Mouse (Mus musculus) kidney, postnatal 0 days (tissue): ENCODE data around the gene Trappc6b. TPM values are rescaled to one million over a fixed set of nuclear protein-coding genes. Genes with fewer than 3 reads are reported as not detected.
A peak's percentile ranks its signal among the peaks of the same experiment; 100 is the strongest.
"Not testable (repeated sequence)": the region's sequence is repeated elsewhere in the genome, so short reads cannot be mapped to it uniquely, and the experiment has no call there.

Experiments used
- ATAC-seq: fragments of 200-750 bp; cut with Nextera tagmentation; replicated peaks from 2 replicates; pipeline ENCODE4 v1.8.0; 2017; ENCODE audit warnings: low read depth, moderate number of reproducible peaks, moderate TSS enrichment, moderate library complexity; ENCODE audit not compliant: low FRiP score
- DNase-seq: peaks from one replicate; pipeline ENCODE4 v3.0.0-alpha.2; 2016; ENCODE audit warnings: low spot score
- H3K27ac ChIP-seq: fragments of 300-500 bp; sonication (generic); 2 replicates; pipeline ENCODE4 v1.5.1; 2014; ENCODE audit warnings: mild to moderate bottlenecking
- H3K27me3 ChIP-seq: fragments of 300-500 bp; sonication (generic); 2 replicates; pipeline ENCODE4 v1.6.1; 2014; ENCODE audit warnings: low read length, mixed read lengths; ENCODE audit not compliant: insufficient read depth
- H3K36me3 ChIP-seq: fragments of 300-500 bp; sonication (generic); 2 replicates; pipeline ENCODE4 v1.6.1; 2014; ENCODE audit warnings: low read length, mixed read lengths; ENCODE audit not compliant: insufficient read depth
- H3K4me1 ChIP-seq: fragments of 300-500 bp; sonication (generic); replicated peaks from 2 replicates; pipeline ENCODE4 v1.6.1; 2014; ENCODE audit warnings: antibody characterized with exemption, low read length, mixed read lengths; ENCODE audit not compliant: insufficient read depth
- H3K4me2 ChIP-seq: fragments of 300-500 bp; sonication (generic); 2 replicates; pipeline ENCODE4 v1.6.1; 2014; ENCODE audit warnings: mild to moderate bottlenecking, low read length, moderate library complexity, mixed read lengths
- H3K4me3 ChIP-seq: fragments of 300-500 bp; sonication (generic); replicated peaks from 2 replicates; pipeline ENCODE4 v1.5.1; 2014; ENCODE audit warnings: low read depth, low read length
- H3K9ac ChIP-seq: fragments of 300-500 bp; sonication (generic); 2 replicates; pipeline ENCODE4 v1.6.1; 2014; ENCODE audit warnings: low read depth, low read length
- H3K9me3 ChIP-seq: fragments of 300-500 bp; sonication (generic); replicated peaks from 2 replicates; pipeline ENCODE4 v1.6.1; 2016; ENCODE audit warnings: low read length, inconsistent platforms, mixed read lengths
- CTCF ChIP-seq: IDR thresholded peaks from 2 replicates; pipeline ENCODE4 v1.5.1; 2016; ENCODE audit warnings: antibody characterized with exemption, low read depth, mild to moderate bottlenecking, moderate library complexity
- WGBS: fragments of 180-500 bp; shearing (Covaris S2); extraction: QIAGEN DNeasy Blood & Tissue Kit; methylation state at CpG from one replicate; pipeline ENCODE4 v1.1.7; 2014; 5-methylcytosine and 5-hydroxymethylcytosine counted together
- polyA plus RNA-seq: library from polyadenylated mRNA; unstranded; fragments of >200 nt; fragmentation: Nextera tagmentation; extraction: Ambion mirVana; gene quantifications from 2 replicates; pipeline ENCODE4 v1.2.1, GENCODE M21; 2015

The Trappc6b gene
- polyA plus RNA-seq, 1 experiment from 2014 or later, result 117 TPM

DNA sequence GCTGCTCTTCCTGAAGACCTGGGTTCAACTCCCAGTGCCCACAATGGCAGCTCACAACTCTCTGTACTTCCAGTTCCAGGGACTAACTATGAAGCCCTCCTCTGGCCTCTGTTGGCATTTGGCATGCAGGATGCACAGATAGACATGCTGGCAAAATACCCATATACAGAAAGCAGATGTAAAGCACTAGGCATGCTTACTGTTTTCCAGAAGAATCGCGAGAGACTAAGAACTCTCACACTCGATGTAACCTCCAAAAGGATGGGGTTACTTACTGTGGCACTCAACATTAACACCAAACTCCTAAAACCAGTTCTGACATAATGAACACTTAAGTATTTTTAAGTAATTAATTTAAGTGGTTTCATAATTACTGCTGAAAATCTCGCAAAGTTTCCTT, 950 bp downstream of the Trappc6b start:
- H3K27me3 ChIP-seq, result no peaks in the 10 kb centered on the region
- WGBS, result 44% methylated on average over 4 of the region's 4 CpGs
- H3K9me3 ChIP-seq, result no peaks in the 10 kb centered on the region
- peak overlapping the region; percentile 72 for H3K4me3 ChIP-seq
- TF ChIP-seq CTCF, result no peak
- H3K9ac ChIP-seq, result peak overlapping the region; percentile 95
- 0 out of 2 replicates have a peak, but pooled peaks cover 6% of the 10 kb centered on the region for H3K4me1 ChIP-seq
- no peak for ATAC-seq
- H3K27ac ChIP-seq, result peak overlapping the region; percentile 92; the same call in 1 of the 2 replicates
- DNase-seq, result peak; percentile 7
- H3K4me2 ChIP-seq, result peak overlapping the region; percentile 67
- H3K36me3 ChIP-seq, result 0 out of 2 replicates have a peak, but pooled peaks cover 8% of the 10 kb centered on the region

DNA sequence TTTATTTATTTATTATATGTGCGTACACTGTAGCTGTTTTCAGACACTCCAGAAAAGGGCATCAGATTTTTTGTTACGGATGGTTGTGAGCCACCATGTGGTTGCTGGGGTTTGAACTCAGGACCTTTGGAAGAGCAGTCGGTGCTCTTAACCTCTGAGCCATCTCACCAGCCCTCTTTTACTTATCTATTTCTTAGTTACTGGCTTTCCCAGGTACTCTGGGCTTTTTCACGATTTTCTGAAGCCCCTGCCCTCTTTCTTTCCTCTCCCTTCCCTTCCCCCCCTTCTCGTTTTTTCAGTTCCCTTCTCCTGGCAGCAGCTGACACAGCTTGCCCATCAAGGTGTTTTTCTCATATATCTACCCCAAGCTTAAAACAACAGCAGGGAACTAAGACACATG, 3.0 kb downstream of the Trappc6b start:
- H3K4me2 ChIP-seq, H3K27ac ChIP-seq, H3K4me1 ChIP-seq, H3K4me3 ChIP-seq, DNase-seq, H3K27me3 ChIP-seq, H3K9me3 ChIP-seq, H3K9ac ChIP-seq, ATAC-seq: not testable (repeated sequence)
- H3K36me3 ChIP-seq, result peaks cover 11% of the 10 kb centered on the region; the same call in 1 of the 2 replicates
- WGBS, result 86% methylated on average over 5 of the region's 5 CpGs

DNA sequence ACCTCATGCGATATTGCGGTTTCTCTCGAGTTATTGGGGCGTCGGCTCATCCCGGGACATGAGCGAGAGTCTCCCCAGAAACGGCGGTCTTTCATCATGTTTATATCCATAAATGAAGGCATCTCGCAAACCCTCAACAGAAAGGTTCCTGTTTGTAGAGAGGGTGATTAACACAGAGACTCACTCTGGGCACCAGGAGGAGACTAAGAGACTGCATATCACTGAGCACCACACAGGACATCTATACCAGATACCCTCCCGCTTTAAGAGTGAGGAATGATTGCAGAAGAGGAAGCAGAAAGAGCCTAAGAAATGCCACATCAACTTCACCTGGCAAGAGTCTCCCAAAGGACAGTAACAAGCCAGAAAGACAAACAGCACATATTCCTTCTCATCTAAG, 5.0 kb downstream of the Trappc6b start:
- no peak overlapping the region for H3K4me3 ChIP-seq
- H3K9ac ChIP-seq, result no peak overlapping the region
- ATAC-seq (no peak), DNase-seq (no peak)
- no peak overlapping the region for H3K27ac ChIP-seq
- H3K4me1 ChIP-seq, result 0 out of 2 replicates have a peak, but pooled peaks cover 6% of the 10 kb centered on the region
- WGBS, result 97% methylated on average over 11 of the region's 11 CpGs
- H3K9me3 ChIP-seq, result no peaks in the 10 kb centered on the region
- no peak for TF ChIP-seq CTCF
- H3K4me2 ChIP-seq, result no peak overlapping the region
- H3K27me3 ChIP-seq, result no peaks in the 10 kb centered on the region
- peaks cover 11% of the 10 kb centered on the region; the same call in 1 of the 2 replicates for H3K36me3 ChIP-seq

DNA sequence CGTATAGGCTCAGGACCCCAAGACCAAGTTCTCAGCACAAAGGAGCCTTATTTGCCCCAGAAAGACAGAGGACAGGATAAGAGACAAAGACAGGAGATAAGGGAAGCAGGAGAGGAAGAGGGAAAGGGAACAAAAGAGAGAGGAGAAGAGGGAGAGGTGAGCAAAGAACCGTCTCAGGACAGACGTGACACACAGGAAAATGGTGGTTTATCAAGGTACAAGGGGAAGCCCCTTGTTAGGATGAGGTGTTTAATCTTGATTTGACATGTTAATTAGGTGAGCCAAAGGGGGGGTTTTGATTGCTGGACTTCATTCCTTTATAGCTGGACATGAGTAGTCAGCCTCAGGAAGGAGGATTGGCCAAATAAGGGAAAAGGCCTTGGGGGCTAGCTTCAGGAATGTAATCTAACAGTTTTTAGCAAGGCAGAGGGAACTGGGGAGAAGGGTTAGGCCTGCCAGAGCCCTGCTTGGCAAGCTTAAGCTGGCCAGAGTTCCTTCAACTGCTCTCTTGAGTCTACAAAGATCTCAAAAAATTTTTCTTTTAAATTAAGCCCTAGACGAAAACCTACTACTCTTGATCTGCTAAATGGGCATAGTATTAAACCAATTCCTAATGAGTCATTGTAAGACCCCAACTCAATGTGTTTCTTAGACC, 5.9 kb downstream of the Trappc6b start:
- ATAC-seq (no peak), DNase-seq (no peak)
- Histone ChIP-seq H3K27me3 (no peaks in the 10 kb centered on the region), H3K4me1 (0 out of 2 replicates have a peak, but pooled peaks cover 5% of the 10 kb centered on the region), H3K36me3 (peaks cover 11% of the 10 kb centered on the region; the same call in 1 of the 2 replicates), H3K9me3 (no peaks in the 10 kb centered on the region), H3K9ac (no peak overlapping the region), H3K4me2 (no peak overlapping the region), H3K27ac (no peak overlapping the region), H3K4me3 (no peak overlapping the region)
- WGBS, result 74% methylated on average over 4 of the region's 4 CpGs
- no peak for TF ChIP-seq CTCF

DNA sequence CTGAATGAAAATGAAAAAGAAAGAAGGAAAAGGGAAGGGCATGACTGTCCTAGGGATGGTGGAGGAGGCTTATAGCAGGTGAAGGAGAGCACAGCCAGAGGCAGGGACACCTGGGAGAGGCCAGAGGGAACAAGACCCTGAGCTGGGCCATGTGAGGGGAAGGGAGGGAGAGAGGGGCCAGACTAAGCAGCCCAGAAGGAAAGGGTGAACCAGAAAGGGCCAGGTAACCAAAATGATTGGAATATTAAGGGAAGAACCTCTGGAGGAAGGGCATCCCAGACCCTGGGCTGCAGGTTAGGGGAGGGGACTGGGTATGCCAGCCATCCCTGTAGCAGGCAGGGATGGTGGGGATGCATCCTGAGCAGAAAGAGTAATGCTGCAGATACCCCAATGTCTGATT, 7.3 kb downstream of the Trappc6b start:
- ATAC-seq (no peak), DNase-seq (no peak)
- H3K27ac ChIP-seq, result no peak overlapping the region
- H3K4me1 ChIP-seq, result no peaks in the 10 kb centered on the region
- H3K9ac ChIP-seq, result no peak overlapping the region
- no peak for TF ChIP-seq CTCF
- no peak overlapping the region for H3K4me3 ChIP-seq
- H3K4me2 ChIP-seq, result no peak overlapping the region
- H3K9me3 ChIP-seq, result no peaks in the 10 kb centered on the region
- peaks cover 13% of the 10 kb centered on the region; the same call in 1 of the 2 replicates for H3K36me3 ChIP-seq
- no peaks in the 10 kb centered on the region for H3K27me3 ChIP-seq

DNA sequence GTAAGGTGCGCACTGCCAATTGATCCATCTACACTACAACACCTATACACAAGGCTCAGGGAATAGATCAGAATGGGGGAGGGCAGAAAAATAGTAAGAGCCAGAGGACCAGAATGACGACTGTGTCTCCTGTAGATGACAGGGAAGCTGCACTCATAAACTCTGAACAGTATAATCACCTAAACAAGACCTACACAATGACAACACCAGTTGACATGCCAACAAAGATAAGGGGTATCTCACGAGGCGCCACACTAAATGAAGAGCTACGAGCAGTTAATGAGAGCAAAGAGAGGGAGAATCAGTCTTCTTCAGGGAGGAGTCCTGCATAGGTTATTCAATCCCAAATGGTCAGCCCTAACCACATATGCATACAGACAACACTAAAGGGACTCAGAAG, 8.1 kb downstream of the Trappc6b start:
- Histone ChIP-seq H3K4me1 (no peaks in the 10 kb centered on the region), H3K9me3 (no peaks in the 10 kb centered on the region), H3K9ac (no peak overlapping the region), H3K4me2 (no peak overlapping the region), H3K4me3 (no peak overlapping the region), H3K36me3 (peaks cover 14% of the 10 kb centered on the region; the same call in 1 of the 2 replicates), H3K27me3 (no peaks in the 10 kb centered on the region), H3K27ac (no peak overlapping the region)
- no peak for TF ChIP-seq CTCF
- DNase-seq, result no peak
- WGBS, result 91% methylated on average over 5 of the region's 5 CpGs
- ATAC-seq, result no peak
